Mouse (Mus musculus) midbrain, embryonic 15.5 days (tissue): ENCODE measurements around the gene Gm9837. TPM values are rescaled to one million over a fixed set of nuclear protein-coding genes. Genes with fewer than 3 reads are reported as not detected.

Experiments
- ATAC-seq: fragments of 200-750 bp; cut with Nextera tagmentation; replicated peaks from 2 replicates; pipeline ENCODE4 v1.8.0; 2017; ENCODE audit warnings: moderate TSS enrichment
- H3K27ac ChIP-seq: fragments of 300-500 bp; sonication (generic); 2 replicates; pipeline ENCODE4 v1.5.1; 2015; ENCODE audit warnings: mild to moderate bottlenecking, inconsistent platforms
- H3K27me3 ChIP-seq: fragments of 300-500 bp; sonication (generic); replicated peaks from 2 replicates; pipeline ENCODE4 v1.6.1; 2015; ENCODE audit warnings: inconsistent platforms
- H3K36me3 ChIP-seq: fragments of 300-500 bp; sonication (generic); replicated peaks from 2 replicates; pipeline ENCODE4 v1.6.1; 2015; ENCODE audit warnings: inconsistent platforms
- H3K4me1 ChIP-seq: fragments of 300-500 bp; sonication (generic); 2 replicates; pipeline ENCODE4 v1.6.1; 2015; ENCODE audit warnings: inconsistent platforms
- H3K4me2 ChIP-seq: fragments of 300-500 bp; sonication (generic); 2 replicates; pipeline ENCODE4 v1.6.1; 2015; ENCODE audit warnings: inconsistent platforms, mild to moderate bottlenecking, moderate library complexity
- H3K4me3 ChIP-seq: fragments of 300-500 bp; sonication (generic); 2 replicates; pipeline ENCODE4 v1.5.1; 2015; ENCODE audit warnings: mild to moderate bottlenecking, inconsistent platforms
- H3K9ac ChIP-seq: fragments of 300-500 bp; sonication (generic); 2 replicates; pipeline ENCODE4 v1.6.1; 2015; ENCODE audit warnings: mild to moderate bottlenecking, inconsistent platforms
- H3K9me3 ChIP-seq: fragments of 300-500 bp; sonication (generic); 2 replicates; pipeline ENCODE4 v1.6.1; 2016; ENCODE audit warnings: inconsistent platforms
- WGBS: fragments of 180-500 bp; shearing (Covaris S2); methylation state at CpG from one replicate; pipeline ENCODE4 v1.1.7; 2015; ENCODE audit warnings: mixed read lengths; 5-methylcytosine and 5-hydroxymethylcytosine counted together
- polyA plus RNA-seq: library from polyadenylated mRNA; unstranded; fragments of >200 nt; fragmentation: Nextera tagmentation; extraction: Ambion mirVana; gene quantifications from 2 replicates; pipeline ENCODE4 v1.2.1, GENCODE M21; 2015

The Gm9837 gene
- polyA plus RNA-seq, 1 experiment from 2014 or later = not detected

DNA sequence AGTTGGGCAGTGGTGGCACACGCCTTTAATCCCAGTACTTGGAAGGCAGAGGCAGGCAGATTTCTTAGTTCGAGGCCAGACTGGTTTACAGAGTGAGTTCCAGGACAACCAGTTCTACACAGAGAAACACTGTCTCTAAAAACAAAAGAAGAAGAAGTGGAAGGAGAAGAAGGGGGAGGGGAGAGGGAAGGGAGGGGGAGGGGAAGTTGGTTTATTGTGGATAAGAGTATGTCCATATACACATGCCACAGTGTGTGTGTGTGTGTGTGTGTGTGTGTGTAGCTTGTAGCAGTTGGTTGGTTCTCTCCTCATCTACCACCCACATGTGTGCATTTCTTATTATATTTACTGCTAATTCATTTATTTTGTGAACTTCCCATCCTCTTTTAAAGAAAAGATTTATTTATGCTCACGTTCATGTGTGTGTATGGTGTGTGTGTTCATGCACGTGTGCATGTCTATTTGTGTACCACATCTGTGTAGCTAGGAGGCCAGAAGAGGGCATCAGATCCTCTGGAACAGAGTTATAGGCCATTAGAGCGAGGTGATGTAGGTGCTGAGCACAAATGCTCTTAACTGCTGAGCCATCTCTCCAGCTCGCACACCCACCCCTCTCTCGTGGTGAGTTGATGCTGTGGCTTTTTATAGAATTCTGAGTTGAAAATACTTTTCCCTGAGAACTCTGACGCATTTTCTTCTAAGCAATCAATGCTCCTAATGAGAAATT lies 31.9 kb upstream of the Gm9837 start:
- no peak overlapping the region for H3K4me3 ChIP-seq
- no peak overlapping the region for H3K27ac ChIP-seq
- peaks cover 5% of the 10 kb centered on the region for H3K27me3 ChIP-seq
- H3K4me1 ChIP-seq = no peaks in the 10 kb centered on the region
- no peaks in the 10 kb centered on the region for H3K9me3 ChIP-seq
- WGBS = 83% methylated on average over 8 of the region's 8 CpGs
- ATAC-seq = no peak
- no peak overlapping the region for H3K9ac ChIP-seq
- no peak overlapping the region for H3K4me2 ChIP-seq
- H3K36me3 ChIP-seq = no peaks in the 10 kb centered on the region

- no peak overlapping the region for H3K9ac ChIP-seq
- no peaks in the 10 kb centered on the region for H3K9me3 ChIP-seq
- H3K4me3 ChIP-seq = no peak overlapping the region
- H3K27ac ChIP-seq = no peak overlapping the region
- no peaks in the 10 kb centered on the region for H3K36me3 ChIP-seq
- H3K4me2 ChIP-seq = no peak overlapping the region
- no peak for ATAC-seq
- no peaks in the 10 kb centered on the region for H3K4me1 ChIP-seq
- H3K27me3 ChIP-seq = peaks cover 5% of the 10 kb centered on the region
- 9% methylated on average over 11 of the region's 11 CpGs for WGBS
These were observed 30.3 kb upstream of the Gm9837 start for GRCm38 (mm10) chr11:53500569-53500968.

DNA sequence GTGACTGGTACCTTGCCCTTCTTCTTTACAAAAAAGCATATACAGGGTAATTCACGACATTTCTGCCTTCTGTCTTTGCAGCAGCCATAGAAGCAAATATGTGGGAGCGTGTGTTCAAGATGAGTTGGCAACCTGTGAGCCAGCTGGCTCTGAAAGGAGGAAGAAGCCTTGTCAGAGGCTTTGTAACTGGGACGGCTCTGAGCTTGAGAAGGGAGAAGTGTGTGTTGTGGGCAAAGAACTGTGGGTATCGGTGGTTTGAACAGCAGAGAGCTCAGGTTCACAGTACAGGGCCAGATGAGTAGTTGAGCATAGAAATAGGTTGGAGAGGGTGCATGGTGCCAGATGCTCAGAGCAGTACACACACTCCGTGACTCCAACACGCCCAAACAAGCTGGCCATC lies 26.7 kb upstream of the Gm9837 start:
- H3K9ac ChIP-seq = no peak overlapping the region
- no peaks in the 10 kb centered on the region for H3K36me3 ChIP-seq
- ATAC-seq = no peak
- H3K4me3 ChIP-seq = no peak overlapping the region
- H3K27me3 ChIP-seq = peaks cover 5% of the 10 kb centered on the region; the same call in 1 of the 2 replicates
- no peak overlapping the region for H3K4me2 ChIP-seq
- WGBS = 71% methylated on average over 6 of the region's 6 CpGs
- no peaks in the 10 kb centered on the region for H3K9me3 ChIP-seq
- no peaks in the 10 kb centered on the region for H3K4me1 ChIP-seq
- H3K27ac ChIP-seq = no peak overlapping the region

GRCm38 (mm10) chr11:53495417-53495816 lies 25.1 kb upstream of the Gm9837 start:
- WGBS = 13% methylated on average over 6 of the region's 6 CpGs
- no peaks in the 10 kb centered on the region for H3K9me3 ChIP-seq
- ATAC-seq = no peak

GRCm38 (mm10) chr11:53493243-53493955 lies 23.1 kb upstream of the Gm9837 start:
- no peak for ATAC-seq
- WGBS = 41% methylated on average over 3 of the region's 3 CpGs
- H3K27ac ChIP-seq = no peak overlapping the region

More at GRCm38 (mm10) chr11:53495417-53495816, 25.1 kb upstream of the Gm9837 start:
- Histone ChIP-seq H3K36me3 (no peaks in the 10 kb centered on the region), H3K9ac (no peak overlapping the region), H3K4me1 (no peaks in the 10 kb centered on the region), H3K4me2 (no peak overlapping the region), H3K27ac (no peak overlapping the region), H3K27me3 (peaks cover 5% of the 10 kb centered on the region; the same call in 1 of the 2 replicates), H3K4me3 (no peak overlapping the region)

DNA sequence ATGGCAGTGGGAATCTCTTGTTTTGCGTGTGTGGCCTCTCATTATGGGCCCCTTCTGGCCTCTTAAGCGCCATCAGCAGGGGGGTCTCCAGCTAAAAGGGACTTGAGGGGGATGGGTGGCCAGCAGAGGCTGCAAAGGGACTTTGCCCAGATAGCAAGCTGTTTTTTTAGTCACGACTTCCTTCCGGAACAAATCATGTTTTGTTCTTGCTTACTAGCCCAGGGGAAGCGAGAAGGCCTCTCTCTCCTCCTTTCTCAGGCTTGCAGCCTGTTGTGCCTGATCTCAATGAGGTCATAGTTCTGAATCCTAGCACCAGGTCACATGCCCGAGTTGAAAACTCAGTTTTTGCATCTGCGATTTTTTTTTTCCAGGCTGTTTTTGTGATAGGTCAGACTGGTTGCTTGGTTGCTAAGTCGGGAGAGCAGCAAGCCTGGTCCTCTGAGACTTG lies 21.7 kb upstream of the Gm9837 start:
- no peak overlapping the region for H3K4me3 ChIP-seq
- no peak overlapping the region for H3K27ac ChIP-seq
- no peaks in the 10 kb centered on the region for H3K9me3 ChIP-seq
- 3% methylated on average over 8 of the region's 8 CpGs for WGBS
- no peaks in the 10 kb centered on the region for H3K36me3 ChIP-seq
- H3K4me1 ChIP-seq = peaks cover 5% of the 10 kb centered on the region
- H3K4me2 ChIP-seq = no peak overlapping the region
- ATAC-seq = no peak
- H3K27me3 ChIP-seq = peaks cover 12% of the 10 kb centered on the region; the same call in 1 of the 2 replicates
- H3K9ac ChIP-seq = no peak overlapping the region

More at GRCm38 (mm10) chr11:53493243-53493955, 23.1 kb upstream of the Gm9837 start:
- Histone ChIP-seq H3K27me3 (peaks cover 9% of the 10 kb centered on the region; the same call in 1 of the 2 replicates), H3K4me3 (no peak overlapping the region), H3K9ac (no peak overlapping the region), H3K36me3 (no peaks in the 10 kb centered on the region), H3K4me1 (no peaks in the 10 kb centered on the region), H3K9me3 (no peaks in the 10 kb centered on the region), H3K4me2 (no peak overlapping the region)

GRCm38 (mm10) chr11:53489421-53489820 lies 19.1 kb upstream of the Gm9837 start:
- Histone ChIP-seq H3K36me3 (no peaks in the 10 kb centered on the region), H3K4me3 (no peak overlapping the region), H3K27me3 (peaks cover 28% of the 10 kb centered on the region), H3K4me1 (peaks cover 7% of the 10 kb centered on the region), H3K4me2 (no peak overlapping the region), H3K9ac (no peak overlapping the region), H3K27ac (no peak overlapping the region), H3K9me3 (no peaks in the 10 kb centered on the region)
- ATAC-seq = no peak
- 49% methylated on average over 9 of the region's 9 CpGs for WGBS

DNA sequence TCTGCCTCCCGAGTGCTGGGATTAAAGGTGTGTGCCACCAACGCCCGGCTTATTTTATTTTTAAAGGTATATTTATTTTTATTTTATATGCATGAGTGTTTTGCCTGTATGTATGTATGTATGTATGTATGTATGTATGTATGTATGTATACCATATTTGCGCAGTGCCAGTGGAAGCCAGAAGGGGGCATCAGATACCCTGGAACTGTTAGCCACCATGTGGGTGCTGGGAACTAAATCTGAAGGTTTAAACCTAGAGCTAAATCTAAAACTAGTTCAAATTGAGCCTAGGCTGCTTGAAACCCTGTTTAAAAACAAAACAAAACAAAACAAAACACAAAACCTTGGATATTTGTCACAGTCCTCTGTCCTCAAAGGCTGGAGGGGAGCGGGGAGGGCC lies 18.7 kb upstream of the Gm9837 start:
- ATAC-seq = no peak
- Histone ChIP-seq H3K4me1 (peaks cover 7% of the 10 kb centered on the region), H3K9ac (no peak overlapping the region), H3K27ac (no peak overlapping the region), H3K4me3 (no peak overlapping the region), H3K27me3 (peaks cover 28% of the 10 kb centered on the region), H3K36me3 (no peaks in the 10 kb centered on the region), H3K4me2 (no peak overlapping the region), H3K9me3 (no peaks in the 10 kb centered on the region)
- 88% methylated on average over 5 of the region's 5 CpGs for WGBS

GRCm38 (mm10) chr11:53486822-53487594 lies 16.7 kb upstream of the Gm9837 start:
- H3K27me3 ChIP-seq = peaks cover 37% of the 10 kb centered on the region
- peak overlapping the region; percentile 54 for H3K4me2 ChIP-seq
- H3K27ac ChIP-seq = no peak overlapping the region
- peak overlapping the region; percentile 26 for H3K4me3 ChIP-seq
- H3K4me1 ChIP-seq = peaks cover 7% of the 10 kb centered on the region
- ATAC-seq = peak; percentile 54; the same call in 1 of the 2 replicates
- 12% methylated on average over 27 of the region's 27 CpGs for WGBS
- no peaks in the 10 kb centered on the region for H3K9me3 ChIP-seq
- H3K36me3 ChIP-seq = no peaks in the 10 kb centered on the region
- peak overlapping the region; percentile 23; the same call in 1 of the 2 replicates for H3K9ac ChIP-seq

- H3K9ac ChIP-seq = no peak overlapping the region
- no peaks in the 10 kb centered on the region for H3K36me3 ChIP-seq
- peaks cover 7% of the 10 kb centered on the region for H3K4me1 ChIP-seq
- 69% methylated on average over 3 of the region's 3 CpGs for WGBS
- no peak; the same call in 1 of the 2 replicates for ATAC-seq
- no peak overlapping the region for H3K4me2 ChIP-seq
- no peaks in the 10 kb centered on the region for H3K9me3 ChIP-seq
- no peak overlapping the region for H3K27ac ChIP-seq
- H3K27me3 ChIP-seq = peaks cover 42% of the 10 kb centered on the region
- no peak overlapping the region for H3K4me3 ChIP-seq
These were observed 16.1 kb upstream of the Gm9837 start for GRCm38 (mm10) chr11:53486351-53486750.

DNA sequence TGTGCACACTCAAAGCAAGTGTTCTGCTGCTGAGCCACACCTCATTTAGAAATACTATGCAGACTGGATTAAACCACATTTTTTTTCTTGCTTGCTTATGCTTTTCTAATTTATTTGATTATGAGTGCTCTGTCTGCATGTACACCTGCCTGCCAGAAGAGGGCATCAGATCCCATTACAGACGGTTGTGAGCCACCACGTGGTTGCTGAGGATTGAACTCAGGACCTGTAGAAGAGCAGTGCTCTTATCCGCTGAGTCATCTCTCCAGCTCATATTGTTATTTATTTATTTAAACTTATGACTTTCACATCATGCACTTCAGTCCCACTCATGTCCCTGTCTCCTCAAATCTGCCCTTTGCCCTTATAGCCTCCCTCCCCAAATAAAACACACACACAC lies 15.4 kb upstream of the Gm9837 start:
- H3K9me3 ChIP-seq = no peaks in the 10 kb centered on the region
- H3K9ac ChIP-seq = no peak overlapping the region
- H3K36me3 ChIP-seq = no peaks in the 10 kb centered on the region
- H3K27me3 ChIP-seq = peaks cover 47% of the 10 kb centered on the region
- ATAC-seq = no peak
- peaks cover 7% of the 10 kb centered on the region for H3K4me1 ChIP-seq
- H3K4me2 ChIP-seq = no peak overlapping the region
- 45% methylated on average over 3 of the region's 3 CpGs for WGBS
- H3K27ac ChIP-seq = no peak overlapping the region
- no peak overlapping the region for H3K4me3 ChIP-seq
